Mouse (Mus musculus) intestine, postnatal 0 days (tissue): ENCODE measurements around the gene Rpp25. TPM values are rescaled to one million over a fixed set of nuclear protein-coding genes. Genes with fewer than 3 reads are reported as not detected.

Experiments used
- ATAC-seq: fragments of 200-750 bp; cut with Nextera tagmentation; 2 replicates; pipeline ENCODE4 v1.8.0; 2017; ENCODE audit warnings: mild to moderate bottlenecking, moderate TSS enrichment, moderate library complexity
- H3K27ac ChIP-seq: fragments of 300-500 bp; sonication (generic); 2 replicates; pipeline ENCODE4 v1.5.1; 2014; ENCODE audit warnings: mild to moderate bottlenecking, low read depth, low read length, moderate library complexity
- H3K27me3 ChIP-seq: fragments of 300-500 bp; sonication (generic); replicated peaks from 2 replicates; pipeline ENCODE4 v1.6.1; 2014; ENCODE audit warnings: low read length, mixed read lengths; ENCODE audit not compliant: control insufficient read depth, insufficient read depth
- H3K36me3 ChIP-seq: fragments of 300-500 bp; sonication (generic); 2 replicates; pipeline ENCODE4 v1.6.1; 2014; ENCODE audit warnings: mild to moderate bottlenecking, moderate library complexity; ENCODE audit not compliant: control insufficient read depth, insufficient read depth
- H3K4me1 ChIP-seq: fragments of 300-500 bp; sonication (generic); replicated peaks from 2 replicates; pipeline ENCODE4 v1.6.1; 2014; ENCODE audit warnings: antibody characterized with exemption, low read length, mixed read lengths; ENCODE audit not compliant: control insufficient read depth, insufficient read depth
- H3K4me2 ChIP-seq: fragments of 300-500 bp; sonication (generic); replicated peaks from 2 replicates; pipeline ENCODE4 v1.6.1; 2014; ENCODE audit warnings: low read depth, mild to moderate bottlenecking, moderate library complexity
- H3K4me3 ChIP-seq: fragments of 300-500 bp; sonication (generic); 2 replicates; pipeline ENCODE4 v1.5.1; 2014; ENCODE audit warnings: low read depth, low read length
- H3K9ac ChIP-seq: fragments of 300-500 bp; sonication (generic); 2 replicates; pipeline ENCODE4 v1.6.1; 2014; ENCODE audit warnings: mild to moderate bottlenecking, low read depth, low read length
- H3K9me3 ChIP-seq: fragments of 300-500 bp; sonication (generic); 2 replicates; pipeline ENCODE4 v1.6.1; 2016; ENCODE audit warnings: mixed run types; ENCODE audit not compliant: control insufficient read depth
- CTCF ChIP-seq: sonication (generic); IDR thresholded peaks from 2 replicates; pipeline ENCODE4 v1.5.1; 2016; ENCODE audit warnings: low read depth, mild to moderate bottlenecking, control low read depth, antibody characterized with exemption, moderate library complexity
- WGBS: fragments of 180-500 bp; shearing (Covaris S2); extraction: QIAGEN DNeasy Blood & Tissue Kit; methylation state at CpG from one replicate; pipeline ENCODE4 v1.1.7; 2014; 5-methylcytosine and 5-hydroxymethylcytosine counted together
- polyA plus RNA-seq: library from polyadenylated mRNA; unstranded; fragments of >200 nt; fragmentation: Nextera tagmentation; extraction: Ambion mirVana; gene quantifications from 2 replicates; pipeline ENCODE4 v1.2.1, GENCODE M21; 2015

Rpp25 gene
- polyA plus RNA-seq, 1 experiment from 2014 or later: 3.2 TPM

GRCm38 (mm10) chr9:57501452-57501851, 2.4 kb upstream of the Rpp25 start:
- ATAC-seq: no peak
- H3K27me3 ChIP-seq: peaks cover 50% of the 10 kb centered on the region
- H3K36me3 ChIP-seq: no peaks in the 10 kb centered on the region
- no peaks in the 10 kb centered on the region for H3K4me1 ChIP-seq
- no peak overlapping the region for H3K4me3 ChIP-seq
- 22% methylated on average over 13 of the region's 13 CpGs for WGBS
- H3K4me2 ChIP-seq: no peak overlapping the region; the same call in 1 of the 2 replicates
- no peak for TF ChIP-seq CTCF
- no peaks in the 10 kb centered on the region for H3K9me3 ChIP-seq
- no peak overlapping the region for H3K9ac ChIP-seq
- H3K27ac ChIP-seq: no peak overlapping the region

GRCm38 (mm10) chr9:57501861-57502260, 2.0 kb upstream of the Rpp25 start:
- H3K9me3 ChIP-seq: no peaks in the 10 kb centered on the region
- H3K4me2 ChIP-seq: no peak overlapping the region; the same call in 1 of the 2 replicates
- H3K27ac ChIP-seq: no peak overlapping the region
- H3K27me3 ChIP-seq: peaks cover 52% of the 10 kb centered on the region
- no peak for TF ChIP-seq CTCF
- no peak for ATAC-seq
- no peak overlapping the region for H3K9ac ChIP-seq
- 14% methylated on average over 20 of the region's 20 CpGs for WGBS
- H3K36me3 ChIP-seq: no peaks in the 10 kb centered on the region
- H3K4me3 ChIP-seq: no peak overlapping the region
- no peaks in the 10 kb centered on the region for H3K4me1 ChIP-seq

GRCm38 (mm10) chr9:57502911-57503621, 760 bp upstream of the Rpp25 start:
- TF ChIP-seq CTCF: no peak
- Histone ChIP-seq H3K9ac (no peak overlapping the region), H3K36me3 (no peaks in the 10 kb centered on the region), H3K4me2 (peak overlapping the region; percentile 83), H3K4me1 (no peaks in the 10 kb centered on the region), H3K4me3 (peak overlapping the region; percentile 45), H3K27me3 (peaks cover 52% of the 10 kb centered on the region), H3K27ac (no peak overlapping the region), H3K9me3 (no peaks in the 10 kb centered on the region)
- no peak for ATAC-seq
- 7% methylated on average over 23 of the region's 23 CpGs for WGBS

- H3K9ac ChIP-seq: no peak overlapping the region
- peaks cover 52% of the 10 kb centered on the region for H3K27me3 ChIP-seq
- under 1% methylated on average over 34 of the region's 34 CpGs for WGBS
These were observed 515 bp downstream of the Rpp25 start for GRCm38 (mm10) chr9:57504381-57504700.

GRCm38 (mm10) chr9:57504891-57505290, 1.1 kb downstream of the Rpp25 start:
- ATAC-seq: no peak
- Histone ChIP-seq H3K4me3 (no peak overlapping the region), H3K9ac (no peak overlapping the region), H3K4me2 (no peak overlapping the region), H3K36me3 (no peaks in the 10 kb centered on the region), H3K4me1 (no peaks in the 10 kb centered on the region), H3K27me3 (peaks cover 52% of the 10 kb centered on the region), H3K9me3 (no peaks in the 10 kb centered on the region), H3K27ac (no peak overlapping the region)
- WGBS: 66% methylated on average over 10 of the region's 10 CpGs
- TF ChIP-seq CTCF: no peak

More at GRCm38 (mm10) chr9:57504381-57504700, 515 bp downstream of the Rpp25 start:
- peak; percentile 72 for TF ChIP-seq CTCF
- no peaks in the 10 kb centered on the region for H3K9me3 ChIP-seq
- ATAC-seq: peak; percentile 65
- H3K4me1 ChIP-seq: no peaks in the 10 kb centered on the region
- H3K4me2 ChIP-seq: peak overlapping the region; percentile 83
- H3K4me3 ChIP-seq: peak overlapping the region; percentile 45
- no peaks in the 10 kb centered on the region for H3K36me3 ChIP-seq
- H3K27ac ChIP-seq: no peak overlapping the region

- WGBS: 5% methylated on average over 8 of the region's 8 CpGs
- H3K27me3 ChIP-seq: peaks cover 47% of the 10 kb centered on the region
- ATAC-seq: peak; percentile 52; the same call in 1 of the 2 replicates
- H3K4me1 ChIP-seq: no peaks in the 10 kb centered on the region
- H3K4me3 ChIP-seq: no peak overlapping the region
- TF ChIP-seq CTCF: no peak
- H3K27ac ChIP-seq: no peak overlapping the region
- H3K9ac ChIP-seq: no peak overlapping the region
- H3K4me2 ChIP-seq: peak overlapping the region; percentile 6; the same call in 1 of the 2 replicates
- H3K9me3 ChIP-seq: no peaks in the 10 kb centered on the region
- H3K36me3 ChIP-seq: no peaks in the 10 kb centered on the region
These were observed 1.9 kb downstream of the Rpp25 start for GRCm38 (mm10) chr9:57505700-57506099.
